Mouse (Mus musculus): ENCODE measurements around the gene Tars2.

GRCm38 (mm10) chr3:95765534-95765933 is 5.5 kb upstream of the Tars2 start:
- no peak for TF ChIP-seq CTCF (IDR thresholded peaks at IDR 0.05; ENCODE audit: control insufficient read depth, insufficient read depth, insufficient read length)
- TF ChIP-seq USF1 (IDR thresholded peaks at IDR 0.05; ENCODE audit: low read depth) = no peak
